Mouse (Mus musculus) c-Kit-positive CD71-positive TER-119-positive erythroid progenitor cells, embryonic 14.5 days (primary cell): Measurements from ENCODE around the gene Samd4b.
A peak's percentile ranks its signal among the peaks of the same experiment; 100 is the strongest.

Experiments
- DNase-seq: peaks from one replicate; pipeline ENCODE4 v3.0.0-alpha.2; 2013; ENCODE audit warnings: low spot score

Samd4b gene

GRCm38 (mm10) chr7:28444344-28444974 is 153.5 kb downstream of the Samd4b start:
- no peak for DNase-seq

GRCm38 (mm10) chr7:28442688-28443087 is 155.3 kb downstream of the Samd4b start:
- no peak for DNase-seq

GRCm38 (mm10) chr7:28441776-28442485 is 156.0 kb downstream of the Samd4b start:
- DNase-seq: no peak

GRCm38 (mm10) chr7:28440739-28441138 is 157.2 kb downstream of the Samd4b start:
- DNase-seq: no peak

- no peak for DNase-seq
These were observed 159.2 kb downstream of the Samd4b start for GRCm38 (mm10) chr7:28438771-28439170.

- DNase-seq: no peak
These were observed 160.0 kb downstream of the Samd4b start for GRCm38 (mm10) chr7:28437964-28438363.

GRCm38 (mm10) chr7:28436932-28437570 is 160.9 kb downstream of the Samd4b start, which contains the start of gene Gmfg:
Gene Gmfg (plus strand): TSS chr7:28437447.
- DNase-seq: peak; percentile 88

- peak; percentile 99 for DNase-seq
These were observed 161.6 kb downstream of the Samd4b start for GRCm38 (mm10) chr7:28436271-28436904.

- no peak for DNase-seq
These were observed 162.2 kb downstream of the Samd4b start for GRCm38 (mm10) chr7:28435660-28436259.

GRCm38 (mm10) chr7:28432252-28432651 is 165.7 kb downstream of the Samd4b start:
- peak; percentile 60 for DNase-seq

GRCm38 (mm10) chr7:28430512-28430911 is 167.4 kb downstream of the Samd4b start:
- no peak for DNase-seq

GRCm38 (mm10) chr7:28427738-28428137 is 170.2 kb downstream of the Samd4b start:
- no peak for DNase-seq

- DNase-seq: no peak
These were observed 174.9 kb downstream of the Samd4b start for GRCm38 (mm10) chr7:28423018-28423417.

GRCm38 (mm10) chr7:28419416-28419815 is 178.5 kb downstream of the Samd4b start:
- DNase-seq: no peak

GRCm38 (mm10) chr7:28418096-28418670 is 179.8 kb downstream of the Samd4b start:
- no peak for DNase-seq

- DNase-seq: no peak
These were observed 180.6 kb downstream of the Samd4b start for GRCm38 (mm10) chr7:28417368-28417767.

GRCm38 (mm10) chr7:28412826-28413225 is 185.1 kb downstream of the Samd4b start:
- no peak for DNase-seq

GRCm38 (mm10) chr7:28410841-28411475 is 187.0 kb downstream of the Samd4b start:
- DNase-seq: no peak

GRCm38 (mm10) chr7:28401942-28402341 is 196.0 kb downstream of the Samd4b start:
- no peak for DNase-seq

- DNase-seq: no peak
These were observed 196.9 kb downstream of the Samd4b start for GRCm38 (mm10) chr7:28401030-28401429.

- DNase-seq: no peak
These were observed 199.1 kb downstream of the Samd4b start for GRCm38 (mm10) chr7:28398696-28399340.
